Mouse (Mus musculus): Measurements from ENCODE around the gene Slc4a10. TPM values are rescaled to one million over a fixed set of nuclear protein-coding genes. Genes with fewer than 3 reads are reported as not detected.

The Slc4a10 gene
- total and polyA plus RNA-seq, 3 experiments: 0.45 to 0.82 TPM; not detected in 1

DNA sequence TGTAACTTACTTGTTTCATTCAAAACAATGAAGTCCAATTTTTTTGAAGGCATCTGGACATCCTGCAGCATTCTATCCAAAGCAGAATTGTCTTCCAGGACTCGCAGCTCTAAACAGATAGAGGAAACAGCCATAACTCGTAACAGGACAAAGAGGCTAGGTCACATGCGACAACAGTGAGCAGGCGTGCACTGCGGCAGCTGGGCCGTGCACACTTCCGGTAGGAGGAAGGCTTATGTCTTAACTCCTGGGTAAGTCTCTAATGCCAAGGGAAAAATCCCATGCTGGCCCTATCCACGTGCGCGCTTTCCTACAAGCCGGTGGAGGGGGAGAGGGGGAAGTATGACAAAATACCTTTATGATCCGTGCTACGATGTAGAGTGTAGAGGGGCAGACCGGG is 310.3 kb downstream of the Slc4a10 start:
- Histone ChIP-seq H3K4me1 (ENCODE audit: insufficient read depth, low read depth, low read length) (peaks cover 14% of the 10 kb centered on the region), H3K36me3 (replicated peaks) (peaks cover 13% of the 10 kb centered on the region), H3K27me3 (ENCODE audit: insufficient read depth, low read length) (peaks cover 3% of the 10 kb centered on the region; the same call in 1 of the 2 replicates), H3K9me3 (replicated peaks) (no peaks in the 10 kb centered on the region), H3K4me3 (ENCODE audit: low read depth, low read length) (no peak overlapping the region)
- ATAC-seq (ENCODE audit: extremely low read depth, insufficient number of reproducible peaks, low FRiP score, poor library complexity, severe bottlenecking) (no peak), DNase-seq (ENCODE audit: low spot score) (no peak)
- TF ChIP-seq GATA1 (IDR thresholded peaks at IDR 0.05; ENCODE audit: borderline replicate concordance, low read length) (no peak), CTCF (IDR thresholded peaks at IDR 0.05; ENCODE audit: low read depth, low read length) (no peak), TAL1 (conservative IDR thresholded peaks at IDR 0.05; ENCODE audit: low read depth, low read length) (no peak), POLR2AphosphoS5 (IDR thresholded peaks at IDR 0.05; ENCODE audit: insufficient replicate concordance, low read depth, low read length) (no peak), GATA2 (IDR thresholded peaks at IDR 0.05; ENCODE audit: borderline replicate concordance, low read depth, low read length) (no peak)

DNA sequence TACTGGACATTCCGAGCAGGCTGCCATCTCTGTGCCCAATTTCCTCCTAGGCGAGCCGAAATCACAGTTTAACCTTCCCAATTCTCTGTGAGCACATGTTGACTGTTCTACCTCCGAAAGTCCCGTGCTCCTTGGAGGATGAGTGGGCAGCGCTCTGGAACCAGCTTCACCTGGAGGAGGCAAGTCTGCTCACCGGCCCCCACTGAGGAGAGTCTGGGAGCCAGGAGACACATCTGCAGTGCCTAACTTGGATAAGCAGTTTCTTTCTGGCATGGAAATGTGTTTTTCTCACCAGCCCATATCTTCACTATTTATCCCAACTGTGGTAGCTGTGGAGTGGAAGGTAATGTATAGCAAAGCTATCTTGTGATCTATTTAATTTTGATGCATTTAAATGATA is 311.0 kb downstream of the Slc4a10 start:
- H3K4me3 ChIP-seq (ENCODE audit: low read depth, low read length): no peak overlapping the region
- peaks cover 4% of the 10 kb centered on the region; the same call in 1 of the 2 replicates for H3K27me3 ChIP-seq (ENCODE audit: insufficient read depth, low read length)
- DNase-seq (ENCODE audit: low spot score) (no peak), ATAC-seq (ENCODE audit: extremely low read depth, insufficient number of reproducible peaks, low FRiP score, poor library complexity, severe bottlenecking) (no peak)
- TF ChIP-seq POLR2AphosphoS5 (IDR thresholded peaks at IDR 0.05; ENCODE audit: insufficient replicate concordance, low read depth, low read length): no peak
- TF ChIP-seq TAL1 (conservative IDR thresholded peaks at IDR 0.05; ENCODE audit: low read depth, low read length): no peak
- TF ChIP-seq CTCF (IDR thresholded peaks at IDR 0.05; ENCODE audit: low read depth, low read length): no peak
- TF ChIP-seq GATA1 (IDR thresholded peaks at IDR 0.05; ENCODE audit: borderline replicate concordance, low read length): no peak
- no peak for TF ChIP-seq GATA2 (IDR thresholded peaks at IDR 0.05; ENCODE audit: borderline replicate concordance, low read depth, low read length)
- H3K4me1 ChIP-seq (ENCODE audit: insufficient read depth, low read depth, low read length): peaks cover 15% of the 10 kb centered on the region
- H3K9me3 ChIP-seq (replicated peaks): no peaks in the 10 kb centered on the region
- H3K36me3 ChIP-seq (replicated peaks): peaks cover 20% of the 10 kb centered on the region

DNA sequence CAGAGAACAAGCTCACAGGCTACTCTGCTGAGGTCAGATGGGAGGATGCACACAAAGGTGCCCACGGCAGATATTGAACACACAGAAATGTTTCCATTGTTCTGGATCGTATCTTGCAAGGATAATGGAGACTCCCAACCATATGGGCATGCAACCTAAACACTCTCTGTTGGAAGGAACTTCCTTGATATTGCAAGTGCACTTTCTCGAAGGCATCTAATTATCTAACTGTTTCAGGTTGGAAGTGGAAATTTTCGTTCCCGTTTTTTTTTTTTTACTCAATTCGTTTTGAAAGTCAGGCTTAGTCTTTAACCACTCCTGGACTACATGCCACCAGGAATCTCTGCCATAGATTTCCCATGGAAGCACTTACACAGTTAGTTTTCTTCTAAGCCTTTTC is 314.6 kb downstream of the Slc4a10 start:
- Histone ChIP-seq H3K4me1 (ENCODE audit: insufficient read depth, low read depth, low read length) (peaks cover 34% of the 10 kb centered on the region), H3K36me3 (replicated peaks) (peaks cover 25% of the 10 kb centered on the region), H3K9me3 (replicated peaks) (no peaks in the 10 kb centered on the region), H3K4me3 (ENCODE audit: low read depth, low read length) (no peak overlapping the region), H3K27me3 (ENCODE audit: insufficient read depth, low read length) (peaks cover 6% of the 10 kb centered on the region; the same call in 1 of the 2 replicates)
- TF ChIP-seq CTCF (IDR thresholded peaks at IDR 0.05; ENCODE audit: low read depth, low read length): no peak
- no peak for TF ChIP-seq TAL1 (conservative IDR thresholded peaks at IDR 0.05; ENCODE audit: low read depth, low read length)
- TF ChIP-seq GATA1 (IDR thresholded peaks at IDR 0.05; ENCODE audit: borderline replicate concordance, low read length): no peak
- ATAC-seq (ENCODE audit: extremely low read depth, insufficient number of reproducible peaks, low FRiP score, poor library complexity, severe bottlenecking) (no peak), DNase-seq (ENCODE audit: low spot score) (no peak)

DNA sequence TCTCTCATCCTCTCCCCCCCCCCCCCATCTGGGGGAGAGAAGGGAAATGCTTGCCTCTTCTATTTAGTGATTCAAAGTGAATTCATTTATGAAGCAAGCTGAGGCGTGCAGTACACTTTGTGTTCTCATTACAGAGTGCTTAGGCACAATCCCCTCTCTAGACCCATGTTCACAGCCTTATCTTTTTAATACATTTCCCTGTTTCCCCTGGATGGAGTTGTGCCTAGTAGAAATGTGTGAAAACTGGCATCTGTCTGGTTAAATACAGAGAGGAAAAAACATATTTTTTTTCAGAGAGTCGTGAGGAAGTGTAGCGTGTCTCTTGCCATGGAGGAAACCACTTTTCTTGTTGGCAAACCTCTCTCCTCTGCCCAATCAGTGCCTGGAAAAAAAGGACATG is 315.3 kb downstream of the Slc4a10 start:
- H3K4me1 ChIP-seq (ENCODE audit: insufficient read depth, low read depth, low read length): peaks cover 34% of the 10 kb centered on the region
- H3K36me3 ChIP-seq (replicated peaks): peaks cover 24% of the 10 kb centered on the region
- DNase-seq (ENCODE audit: low spot score) (no peak), ATAC-seq (ENCODE audit: extremely low read depth, insufficient number of reproducible peaks, low FRiP score, poor library complexity, severe bottlenecking) (no peak)
- TF ChIP-seq TAL1 (conservative IDR thresholded peaks at IDR 0.05; ENCODE audit: low read depth, low read length): no peak
- no peak for TF ChIP-seq GATA2 (IDR thresholded peaks at IDR 0.05; ENCODE audit: borderline replicate concordance, low read depth, low read length)
- TF ChIP-seq POLR2AphosphoS5 (IDR thresholded peaks at IDR 0.05; ENCODE audit: insufficient replicate concordance, low read depth, low read length): no peak
- no peak for TF ChIP-seq CTCF (IDR thresholded peaks at IDR 0.05; ENCODE audit: low read depth, low read length)
- TF ChIP-seq GATA1 (IDR thresholded peaks at IDR 0.05; ENCODE audit: borderline replicate concordance, low read length): no peak
- H3K27me3 ChIP-seq (ENCODE audit: insufficient read depth, low read length): peaks cover 6% of the 10 kb centered on the region; the same call in 1 of the 2 replicates
- no peak overlapping the region for H3K4me3 ChIP-seq (ENCODE audit: low read depth, low read length)
- no peaks in the 10 kb centered on the region for H3K9me3 ChIP-seq (replicated peaks)

DNA sequence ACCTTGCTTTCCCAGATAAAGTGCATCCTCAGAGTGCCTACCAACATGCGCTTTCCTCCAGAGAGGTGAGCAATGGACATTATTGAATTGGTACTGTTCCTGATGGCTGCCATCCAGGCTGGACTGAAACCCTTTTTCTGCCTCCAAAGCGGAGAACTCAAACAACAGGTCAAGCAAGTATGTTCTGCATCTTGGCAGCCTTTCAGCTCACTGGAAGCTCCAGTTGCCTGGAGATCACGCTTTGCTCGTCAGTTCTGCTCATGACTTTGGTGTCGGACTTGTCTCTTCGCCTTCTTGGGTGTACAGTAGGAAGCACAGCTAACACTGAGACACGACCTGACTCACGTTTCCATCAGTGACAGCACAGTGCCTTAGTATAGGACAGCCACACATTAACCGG is 315.9 kb downstream of the Slc4a10 start:
- TF ChIP-seq GATA1 (IDR thresholded peaks at IDR 0.05; ENCODE audit: borderline replicate concordance, low read length) (no peak), TAL1 (conservative IDR thresholded peaks at IDR 0.05; ENCODE audit: low read depth, low read length) (no peak), POLR2AphosphoS5 (IDR thresholded peaks at IDR 0.05; ENCODE audit: insufficient replicate concordance, low read depth, low read length) (no peak), GATA2 (IDR thresholded peaks at IDR 0.05; ENCODE audit: borderline replicate concordance, low read depth, low read length) (no peak), CTCF (IDR thresholded peaks at IDR 0.05; ENCODE audit: low read depth, low read length) (no peak)
- Histone ChIP-seq H3K36me3 (replicated peaks) (peaks cover 18% of the 10 kb centered on the region), H3K4me3 (ENCODE audit: low read depth, low read length) (no peak overlapping the region), H3K4me1 (ENCODE audit: insufficient read depth, low read depth, low read length) (peaks cover 34% of the 10 kb centered on the region), H3K27me3 (ENCODE audit: insufficient read depth, low read length) (peaks cover 4% of the 10 kb centered on the region; the same call in 1 of the 2 replicates), H3K9me3 (replicated peaks) (no peaks in the 10 kb centered on the region)
- no peak for ATAC-seq (ENCODE audit: extremely low read depth, insufficient number of reproducible peaks, low FRiP score, poor library complexity, severe bottlenecking)
- DNase-seq (ENCODE audit: low spot score): no peak

DNA sequence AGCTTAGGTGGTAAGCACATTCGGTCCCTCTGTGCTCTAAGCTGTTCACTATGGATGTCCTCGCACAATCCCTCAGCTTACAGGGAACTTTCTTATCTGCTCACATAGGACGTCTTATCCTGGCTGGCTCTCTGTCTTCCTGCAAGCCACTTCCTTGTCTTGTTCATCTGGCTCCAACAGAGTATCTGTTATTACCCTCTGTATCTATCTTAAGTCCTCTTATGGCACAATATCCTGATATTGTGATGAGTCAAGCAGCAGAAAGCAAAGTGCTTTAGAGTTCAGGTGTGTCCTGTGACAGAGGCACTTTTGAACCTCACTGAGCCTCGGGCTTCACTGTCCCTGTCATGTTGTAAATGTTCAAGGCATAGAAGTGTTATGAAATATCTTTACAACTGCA is 317.3 kb downstream of the Slc4a10 start:
- Histone ChIP-seq H3K27me3 (ENCODE audit: insufficient read depth, low read length) (peaks cover 3% of the 10 kb centered on the region; the same call in 1 of the 2 replicates), H3K9me3 (replicated peaks) (no peaks in the 10 kb centered on the region), H3K4me1 (ENCODE audit: insufficient read depth, low read depth, low read length) (peaks cover 34% of the 10 kb centered on the region), H3K4me3 (ENCODE audit: low read depth, low read length) (no peak overlapping the region), H3K36me3 (replicated peaks) (peaks cover 25% of the 10 kb centered on the region)
- TF ChIP-seq TAL1 (conservative IDR thresholded peaks at IDR 0.05; ENCODE audit: low read depth, low read length) (no peak), POLR2AphosphoS5 (IDR thresholded peaks at IDR 0.05; ENCODE audit: insufficient replicate concordance, low read depth, low read length) (no peak), CTCF (IDR thresholded peaks at IDR 0.05; ENCODE audit: low read depth, low read length) (no peak), GATA1 (IDR thresholded peaks at IDR 0.05; ENCODE audit: borderline replicate concordance, low read length) (no peak), GATA2 (IDR thresholded peaks at IDR 0.05; ENCODE audit: borderline replicate concordance, low read depth, low read length) (no peak)
- ATAC-seq (ENCODE audit: extremely low read depth, insufficient number of reproducible peaks, low FRiP score, poor library complexity, severe bottlenecking) (peak; percentile 25), DNase-seq (ENCODE audit: low spot score) (no peak)
